In the genomic region with DNA sequence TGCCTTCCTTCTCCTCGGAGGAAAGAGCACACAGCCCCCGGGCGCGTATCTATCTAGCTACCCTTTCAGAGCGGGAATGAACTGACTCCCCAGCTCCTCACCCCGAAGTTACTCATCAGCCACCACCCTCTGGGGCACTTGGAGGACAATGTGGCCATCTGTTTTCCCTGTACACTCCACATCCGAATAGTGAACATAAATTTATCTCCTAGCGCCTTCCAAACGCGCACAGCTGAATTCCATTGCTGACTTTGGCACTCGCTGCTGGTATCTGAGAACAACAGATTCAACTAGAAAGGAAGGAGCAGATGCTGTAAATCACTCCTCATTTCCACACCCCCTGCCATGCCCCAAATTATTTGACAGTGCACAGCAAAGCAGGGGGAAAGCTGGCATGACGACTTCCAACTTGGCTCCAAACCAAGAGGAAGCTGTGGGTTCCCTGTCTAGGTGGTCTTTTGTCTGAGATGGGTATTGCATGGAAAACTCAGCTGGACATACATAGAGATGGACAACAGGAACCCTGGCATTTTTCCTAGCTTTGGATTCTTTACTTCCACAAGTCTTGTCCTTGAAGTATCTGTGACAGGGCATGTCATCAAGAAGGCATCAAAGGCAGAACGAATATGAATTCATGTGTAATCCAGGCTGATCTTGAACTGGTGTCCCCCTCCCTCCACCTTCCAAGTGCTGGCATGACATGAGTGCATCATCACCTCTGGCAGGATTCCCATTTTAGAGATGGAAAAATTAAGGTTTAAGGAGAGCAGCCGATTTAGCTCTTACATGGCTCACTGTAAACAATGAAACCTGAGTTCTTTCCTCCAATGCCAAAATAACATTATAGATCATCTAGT, we compare ENCODE assay signal across 8 mouse cellular contexts. TPM values are rescaled to one million over a fixed set of nuclear protein-coding genes. Genes with fewer than 3 reads are reported as not detected.
DNase-seq lines count a peak whose midpoint lies in the region; ATAC-seq lines count a peak whose summit lies in the region.

No protein-coding gene starts in this region.

- peak; percentile 50 for DNase-seq in midbrain, embryonic 14.5 days
- DNase-seq in heart, postnatal 25 days (ENCODE audit: low spot score), result peak; percentile 39
- DNase-seq in layer of hippocampus, postnatal 36 days, result peak; percentile 67 to 68
- DNase-seq in urinary bladder, adult 2 months (ENCODE audit: low spot score), result no peak
- no peak for DNase-seq in thymus, adult 18-20 months

- no peaks in the 10 kb centered on the region for H3K27me3 ChIP-seq in midbrain, embryonic 14.5 days (ENCODE audit: control insufficient read depth, insufficient read depth, low read length)
- H3K27me3 ChIP-seq in midbrain, embryonic 15.5 days (replicated peaks), result no peaks in the 10 kb centered on the region
- no peaks in the 10 kb centered on the region for H3K27me3 ChIP-seq in embryonic facial prominence, embryonic 15.5 days
- no peaks in the 10 kb centered on the region for H3K27me3 ChIP-seq in neural tube, embryonic 15.5 days (replicated peaks)

- H3K9ac ChIP-seq in midbrain, embryonic 14.5 days (replicated peaks; ENCODE audit: low read length), result no peak overlapping the region
- H3K9ac ChIP-seq in midbrain, embryonic 15.5 days, result no peak overlapping the region
- no peak overlapping the region for H3K9ac ChIP-seq in embryonic facial prominence, embryonic 15.5 days
- no peak overlapping the region for H3K9ac ChIP-seq in neural tube, embryonic 15.5 days (replicated peaks)

- no peak overlapping the region for H3K4me2 ChIP-seq in midbrain, embryonic 14.5 days (ENCODE audit: low read length)
- no peak overlapping the region for H3K4me2 ChIP-seq in midbrain, embryonic 15.5 days
- no peak overlapping the region for H3K4me2 ChIP-seq in embryonic facial prominence, embryonic 15.5 days (replicated peaks)
- H3K4me2 ChIP-seq in neural tube, embryonic 15.5 days, result peak overlapping the region; percentile 17; the same call in 1 of the 2 replicates

- H3K36me3 ChIP-seq in midbrain, embryonic 14.5 days (ENCODE audit: control insufficient read depth, insufficient read depth, low read length), result no peaks in the 10 kb centered on the region
- no peaks in the 10 kb centered on the region for H3K36me3 ChIP-seq in midbrain, embryonic 15.5 days (replicated peaks)
- no peaks in the 10 kb centered on the region for H3K36me3 ChIP-seq in embryonic facial prominence, embryonic 15.5 days
- H3K36me3 ChIP-seq in neural tube, embryonic 15.5 days, result no peaks in the 10 kb centered on the region

- intact Hi-C loops in heart, postnatal 25 days (cut with DNase I), result no loop called here

- H3K4me3 ChIP-seq in midbrain, embryonic 14.5 days (replicated peaks; ENCODE audit: low read depth, low read length), result no peak overlapping the region
- H3K4me3 ChIP-seq in midbrain, embryonic 15.5 days, result no peak overlapping the region
- no peak overlapping the region for H3K4me3 ChIP-seq in embryonic facial prominence, embryonic 15.5 days (replicated peaks)
- H3K4me3 ChIP-seq in neural tube, embryonic 15.5 days (replicated peaks), result no peak overlapping the region

- H3K9me3 ChIP-seq in midbrain, embryonic 14.5 days (ENCODE audit: control insufficient read depth, low read length), result no peaks in the 10 kb centered on the region
- no peaks in the 10 kb centered on the region for H3K9me3 ChIP-seq in midbrain, embryonic 15.5 days
- H3K9me3 ChIP-seq in embryonic facial prominence, embryonic 15.5 days (replicated peaks), result no peaks in the 10 kb centered on the region
- H3K9me3 ChIP-seq in neural tube, embryonic 15.5 days (replicated peaks), result no peaks in the 10 kb centered on the region

- no peak for ATAC-seq in midbrain, embryonic 14.5 days (ENCODE audit: low FRiP score, low TSS enrichment)
- no peak for ATAC-seq in midbrain, embryonic 15.5 days (replicated peaks)
- ATAC-seq in embryonic facial prominence, embryonic 15.5 days (ENCODE audit: insufficient number of reproducible peaks, low FRiP score, low TSS enrichment, low read depth), result peak; percentile 57; the same call in 1 of the 2 replicates
- ATAC-seq in neural tube, embryonic 15.5 days (ENCODE audit: low FRiP score), result peak; percentile 58

- 0 out of 2 replicates have a peak, but pooled peaks cover 5% of the 10 kb centered on the region for H3K4me1 ChIP-seq in midbrain, embryonic 14.5 days (ENCODE audit: control insufficient read depth, insufficient read depth, low read length)
- H3K4me1 ChIP-seq in midbrain, embryonic 15.5 days, result no peaks in the 10 kb centered on the region
- H3K4me1 ChIP-seq in embryonic facial prominence, embryonic 15.5 days, result peaks cover 29% of the 10 kb centered on the region
- H3K4me1 ChIP-seq in neural tube, embryonic 15.5 days, result peaks cover 27% of the 10 kb centered on the region

- no peak overlapping the region for H3K27ac ChIP-seq in midbrain, embryonic 14.5 days (replicated peaks; ENCODE audit: low read depth, low read length)
- H3K27ac ChIP-seq in midbrain, embryonic 15.5 days, result no peak overlapping the region
- peak overlapping the region; percentile 24; the same call in 1 of the 2 replicates for H3K27ac ChIP-seq in embryonic facial prominence, embryonic 15.5 days (replicated peaks)
- no peak overlapping the region; the same call in 1 of the 2 replicates for H3K27ac ChIP-seq in neural tube, embryonic 15.5 days (replicated peaks)

- 71% methylated on average over 14 of the region's 14 CpGs for WGBS in midbrain, embryonic 14.5 days
- 67% methylated on average over 14 of the region's 14 CpGs for WGBS in midbrain, embryonic 15.5 days
- 41% methylated on average over 14 of the region's 14 CpGs for WGBS in embryonic facial prominence, embryonic 15.5 days
- 22% methylated on average over 14 of the region's 14 CpGs for WGBS in neural tube, embryonic 15.5 days

RNA-seq across cellular contexts. Expression of a gene that starts 52.9 kb away (rescaled TPM):
- polyA plus RNA-seq in midbrain, embryonic 14.5 days (2014; fragmentation: Nextera tagmentation; extraction: Ambion mirVana), result 18.9 and 21.3 TPM in 2 replicates
- polyA plus RNA-seq in midbrain, embryonic 15.5 days (2015; fragmentation: Nextera tagmentation; extraction: Ambion mirVana), result 23.9 and 25.9 TPM in 2 replicates
- polyA plus RNA-seq in embryonic facial prominence, embryonic 15.5 days (2015; fragmentation: Nextera tagmentation; extraction: Ambion mirVana), result 8.0 and 8.2 TPM in 2 replicates
- total RNA-seq in heart, postnatal 25 days (2021), result 1 to 10 TPM in 1 of 2 experiments, under 1 TPM in 1; 0.99 to 1.5 TPM
- total RNA-seq in layer of hippocampus, postnatal 36 days (2021), result 10 to 100 TPM; 27.9 to 28.1 TPM
- 23.7 and 28.4 TPM in 2 replicates for polyA plus RNA-seq in neural tube, embryonic 15.5 days (2015; fragmentation: Nextera tagmentation; extraction: Ambion mirVana)
- polyA plus RNA-seq in urinary bladder, adult 2 months (2012; rRNA removed), result 4.2 and 4.6 TPM in 2 replicates

Comparison
In these comparisons a context has a peak if more than half of its experiments do, and no peak if none do; other contexts are left out.
1. ATAC-seq: peak in embryonic facial prominence, embryonic 15.5 days (single experiment) and neural tube, embryonic 15.5 days (single experiment); none in midbrain, embryonic 14.5 days (single experiment) and midbrain, embryonic 15.5 days (single experiment).
2. DNase-seq: peak in midbrain, embryonic 14.5 days (single experiment), heart, postnatal 25 days (single experiment) and layer of hippocampus, postnatal 36 days (2 of 2); none in urinary bladder, adult 2 months (single experiment) and thymus, adult 18-20 months (0 of 2).